Mouse (Mus musculus) forebrain, embryonic 10.5 days (tissue): ENCODE results near the gene Acss3. TPM values are rescaled to one million over a fixed set of nuclear protein-coding genes. Genes with fewer than 3 reads are reported as not detected.

Experiments
- DNase-seq: peaks from one replicate; pipeline ENCODE4 v3.0.0-alpha.2; 2017; ENCODE audit warnings: low spot score; ENCODE audit errors: extremely low spot score
- H3K27ac ChIP-seq: fragments of 300-500 bp; sonication (generic); 2 replicates; pipeline ENCODE4 v1.5.1; 2016; ENCODE audit warnings: mild to moderate bottlenecking
- H3K27me3 ChIP-seq: fragments of 300-500 bp; sonication (generic); 2 replicates; pipeline ENCODE4 v1.6.1; 2016; ENCODE audit warnings: mild to moderate bottlenecking; ENCODE audit not compliant: poor library complexity, severe bottlenecking
- H3K36me3 ChIP-seq: fragments of 300-500 bp; sonication (generic); replicated peaks from 2 replicates; pipeline ENCODE4 v1.6.1; 2016; ENCODE audit warnings: mild to moderate bottlenecking, moderate library complexity
- H3K4me1 ChIP-seq: fragments of 300-500 bp; sonication (generic); 2 replicates; pipeline ENCODE4 v1.6.1; 2016
- H3K4me3 ChIP-seq: fragments of 300-500 bp; sonication (generic); 2 replicates; pipeline ENCODE4 v1.5.1; 2016; ENCODE audit warnings: mild to moderate bottlenecking, moderate library complexity
- H3K9me3 ChIP-seq: fragments of 300-500 bp; sonication (generic); 2 replicates; pipeline ENCODE4 v1.6.1; 2016; ENCODE audit warnings: mild to moderate bottlenecking, moderate library complexity
- WGBS: fragments of 180-500 bp; shearing (Covaris S2); methylation state at CpG from one replicate; pipeline ENCODE4 v1.1.7; 2016; 5-methylcytosine and 5-hydroxymethylcytosine counted together
- polyA plus RNA-seq: library from polyadenylated mRNA; unstranded; fragments of >200 nt; fragmentation: Nextera tagmentation; extraction: Ambion mirVana; gene quantifications from 2 replicates; pipeline ENCODE4 v1.2.1, GENCODE M21; 2016

Acss3 gene
- polyA plus RNA-seq, 1 experiment from 2014 or later: 2.7 TPM

DNA sequence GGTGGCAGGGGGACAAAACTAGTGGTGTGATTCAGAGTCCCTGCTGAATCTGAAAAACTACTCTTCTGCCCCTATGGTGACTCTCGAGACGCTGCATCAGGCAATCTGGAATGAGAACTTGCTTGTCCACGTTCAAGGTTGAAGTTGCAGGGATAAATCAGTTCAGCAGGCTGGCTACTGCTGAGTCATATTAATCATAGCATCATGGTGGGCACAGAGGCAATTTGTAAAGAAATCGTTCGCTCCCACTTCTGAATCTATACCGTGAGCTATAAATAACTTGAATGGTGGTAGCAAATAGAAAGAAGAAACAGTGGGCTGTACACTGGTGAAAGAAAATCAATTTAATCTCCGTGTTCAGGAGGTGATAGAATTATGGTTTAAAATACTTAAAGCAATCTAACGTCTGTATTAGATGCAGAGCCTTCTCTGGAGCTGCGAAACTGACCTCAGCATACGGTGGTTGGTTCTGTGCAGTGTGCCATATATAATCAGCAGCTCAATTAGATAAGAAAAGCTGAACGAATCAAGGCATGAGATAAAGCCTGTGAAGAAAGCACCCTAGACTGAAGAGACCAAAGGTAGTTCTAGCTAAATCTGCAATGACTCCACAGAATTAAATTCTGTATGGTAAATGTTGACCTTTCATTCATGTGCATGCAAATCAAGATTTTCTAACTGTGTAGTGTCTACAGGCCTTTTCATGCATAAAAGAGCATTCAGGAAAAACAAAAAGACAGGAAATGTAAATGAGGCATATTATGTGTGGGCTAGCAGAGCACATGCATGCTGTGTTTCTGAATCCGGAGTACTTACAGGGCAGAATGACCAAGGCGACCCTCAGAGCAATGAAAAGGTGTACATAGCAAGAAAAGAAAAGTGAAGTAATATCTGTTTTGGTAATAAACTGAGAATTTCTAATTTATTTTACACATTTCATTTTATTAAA lies 148.0 kb downstream of the Acss3 start:
- WGBS: 66% methylated on average over 13 of the region's 13 CpGs
- DNase-seq: no peak

DNA sequence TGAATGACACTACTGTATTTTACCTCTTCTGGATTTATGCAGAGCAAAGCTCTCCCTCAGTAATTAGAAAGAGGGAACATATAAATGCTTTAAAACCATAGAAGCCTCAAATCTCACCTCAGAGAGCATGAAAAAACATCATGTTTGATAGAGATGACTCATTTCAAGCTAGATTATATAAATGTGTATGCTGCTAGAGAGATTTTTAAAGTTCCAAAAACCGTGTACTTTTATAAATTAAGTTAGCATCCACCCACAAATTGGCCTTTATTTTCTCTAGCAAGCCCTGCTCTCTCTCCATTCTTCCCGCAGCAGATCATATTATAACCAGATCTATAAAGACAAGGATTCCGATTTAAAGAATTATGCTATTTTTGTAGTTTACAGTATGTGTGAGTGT lies 164.4 kb downstream of the Acss3 start:
- Histone ChIP-seq H3K4me1 (no peaks in the 10 kb centered on the region), H3K9me3 (no peaks in the 10 kb centered on the region), H3K36me3 (no peaks in the 10 kb centered on the region), H3K4me3 (no peak overlapping the region), H3K27me3 (no peaks in the 10 kb centered on the region), H3K27ac (no peak overlapping the region)
- WGBS: 88% methylated on average over 3 of the region's 3 CpGs
- no peak for DNase-seq

More for the DNA sequence above, 148.0 kb downstream of the Acss3 start:
- no peaks in the 10 kb centered on the region for H3K36me3 ChIP-seq
- no peaks in the 10 kb centered on the region for H3K9me3 ChIP-seq
- H3K4me3 ChIP-seq: no peak overlapping the region
- H3K27me3 ChIP-seq: no peaks in the 10 kb centered on the region
- H3K27ac ChIP-seq: no peak overlapping the region
- peaks cover 18% of the 10 kb centered on the region for H3K4me1 ChIP-seq

DNA sequence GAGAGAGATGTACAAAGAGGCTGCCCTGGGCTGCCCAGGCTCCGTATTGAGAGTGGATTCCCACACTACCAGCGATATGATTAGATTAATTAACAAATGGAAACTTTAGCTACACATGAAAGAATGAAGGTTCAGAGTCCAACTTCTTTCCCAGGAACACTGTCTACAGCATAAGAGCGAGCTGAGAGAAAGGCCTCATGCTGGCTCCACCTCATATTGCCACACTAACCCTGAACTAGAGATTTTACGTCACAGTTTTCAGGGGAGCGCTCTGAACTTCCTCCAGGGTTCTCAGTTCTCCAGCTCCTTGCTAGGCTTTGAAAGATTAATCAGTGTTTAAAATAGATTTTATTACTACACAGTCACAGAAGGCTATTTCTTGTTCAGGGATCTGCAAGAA lies 182.1 kb downstream of the Acss3 start:
- H3K36me3 ChIP-seq: no peaks in the 10 kb centered on the region
- no peak for DNase-seq
- H3K4me1 ChIP-seq: no peaks in the 10 kb centered on the region
- no peaks in the 10 kb centered on the region for H3K9me3 ChIP-seq
- H3K4me3 ChIP-seq: no peak overlapping the region
- H3K27me3 ChIP-seq: no peaks in the 10 kb centered on the region
- 83% methylated on average over 5 of the region's 5 CpGs for WGBS
- H3K27ac ChIP-seq: no peak overlapping the region

DNA sequence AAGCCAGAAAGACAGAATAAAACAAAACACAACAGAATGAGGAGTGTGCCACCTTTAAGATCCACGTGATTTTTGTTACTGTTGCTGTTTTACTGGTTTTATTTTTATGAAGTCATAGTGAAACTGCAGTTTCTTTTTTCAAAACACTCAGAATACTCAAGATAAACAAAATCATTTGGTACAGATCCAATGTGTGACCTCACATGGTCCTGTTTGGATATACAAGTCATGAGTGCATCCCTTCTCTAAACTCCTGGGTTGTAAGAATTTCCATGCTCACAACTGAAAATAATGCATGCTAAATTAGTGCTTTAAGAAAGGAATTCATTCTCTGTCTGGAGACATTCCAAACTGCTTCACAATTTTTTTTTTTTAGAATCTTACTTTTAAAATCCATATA lies 184.0 kb downstream of the Acss3 start:
- Histone ChIP-seq H3K4me3 (no peak overlapping the region), H3K36me3 (no peaks in the 10 kb centered on the region), H3K27ac (no peak overlapping the region), H3K27me3 (no peaks in the 10 kb centered on the region), H3K9me3 (no peaks in the 10 kb centered on the region), H3K4me1 (no peaks in the 10 kb centered on the region)
- DNase-seq: no peak
- WGBS: 83% methylated on average over 1 of the region's 1 CpGs

DNA sequence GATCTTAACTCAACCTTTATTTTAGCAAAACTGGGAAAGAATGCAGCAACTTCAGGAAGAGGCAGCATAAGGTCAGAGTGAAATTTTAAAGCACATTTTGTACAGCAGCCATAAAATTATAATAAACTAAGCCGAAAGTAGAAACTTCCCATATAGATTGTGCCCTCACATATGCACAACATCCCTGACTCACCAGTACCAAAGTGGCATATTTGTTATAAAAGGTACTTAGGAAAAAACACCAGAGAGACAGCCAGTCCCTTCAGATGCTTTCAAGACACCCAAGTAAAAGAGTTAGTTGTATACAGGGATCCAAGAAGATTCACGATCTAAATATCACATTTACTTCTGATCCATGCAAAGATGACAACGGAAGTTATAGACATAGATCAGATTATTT lies 184.6 kb downstream of the Acss3 start:
- WGBS: 88% methylated on average over 3 of the region's 3 CpGs
- DNase-seq: no peak
- H3K36me3 ChIP-seq: no peaks in the 10 kb centered on the region
- no peak overlapping the region for H3K27ac ChIP-seq
- no peaks in the 10 kb centered on the region for H3K4me1 ChIP-seq
- H3K4me3 ChIP-seq: no peak overlapping the region
- H3K9me3 ChIP-seq: no peaks in the 10 kb centered on the region
- H3K27me3 ChIP-seq: no peaks in the 10 kb centered on the region

DNA sequence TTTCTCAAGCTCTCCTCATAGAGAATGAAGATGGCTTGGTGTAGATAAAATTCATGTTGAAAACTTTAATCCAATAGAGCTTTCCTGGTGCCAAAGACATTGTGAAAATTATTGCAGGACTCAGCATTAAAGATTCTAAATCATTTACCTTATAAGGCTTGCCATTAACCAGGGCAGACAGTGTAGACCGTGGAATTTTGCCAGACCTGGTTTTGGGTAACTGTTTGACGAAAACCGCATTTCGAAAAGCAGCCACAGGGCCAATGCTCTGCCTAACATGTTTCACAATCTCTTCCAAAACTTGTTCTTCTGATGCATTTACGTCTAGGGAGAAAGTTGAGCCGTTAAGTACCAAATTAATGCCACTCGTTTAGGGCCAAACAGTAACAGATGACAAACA lies 186.5 kb downstream of the Acss3 start:
- Histone ChIP-seq H3K9me3 (no peaks in the 10 kb centered on the region), H3K27me3 (no peaks in the 10 kb centered on the region), H3K36me3 (no peaks in the 10 kb centered on the region), H3K4me3 (no peak overlapping the region), H3K4me1 (no peaks in the 10 kb centered on the region), H3K27ac (no peak overlapping the region)
- no peak for DNase-seq
- WGBS: 91% methylated on average over 7 of the region's 7 CpGs

DNA sequence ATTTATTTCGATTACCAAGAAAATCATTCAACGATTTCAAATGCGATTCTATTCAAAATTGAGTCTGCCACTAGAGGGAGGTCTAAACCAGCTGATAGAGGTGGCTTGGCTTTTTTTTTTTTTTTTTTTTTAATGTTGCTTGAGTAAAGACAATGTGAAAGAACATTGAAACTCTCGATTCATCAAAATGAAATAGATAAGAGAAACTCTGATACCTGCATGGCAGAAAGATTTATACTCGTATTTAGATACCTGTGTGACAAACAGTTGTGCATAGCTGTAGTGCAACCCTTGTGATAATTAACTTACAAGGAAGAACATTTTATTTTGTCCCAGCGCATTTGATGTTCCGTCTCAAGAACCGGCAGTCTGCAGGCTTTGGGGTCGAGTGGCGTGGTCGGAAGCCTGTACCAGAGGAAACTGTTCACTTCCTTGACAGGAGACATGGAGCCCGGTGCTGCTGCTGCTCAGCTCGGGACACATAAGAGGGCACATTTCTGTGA lies 190.8 kb downstream of the Acss3 start:
- peak overlapping the region; percentile 5; the same call in 1 of the 2 replicates for H3K4me3 ChIP-seq
- DNase-seq: no peak

DNA sequence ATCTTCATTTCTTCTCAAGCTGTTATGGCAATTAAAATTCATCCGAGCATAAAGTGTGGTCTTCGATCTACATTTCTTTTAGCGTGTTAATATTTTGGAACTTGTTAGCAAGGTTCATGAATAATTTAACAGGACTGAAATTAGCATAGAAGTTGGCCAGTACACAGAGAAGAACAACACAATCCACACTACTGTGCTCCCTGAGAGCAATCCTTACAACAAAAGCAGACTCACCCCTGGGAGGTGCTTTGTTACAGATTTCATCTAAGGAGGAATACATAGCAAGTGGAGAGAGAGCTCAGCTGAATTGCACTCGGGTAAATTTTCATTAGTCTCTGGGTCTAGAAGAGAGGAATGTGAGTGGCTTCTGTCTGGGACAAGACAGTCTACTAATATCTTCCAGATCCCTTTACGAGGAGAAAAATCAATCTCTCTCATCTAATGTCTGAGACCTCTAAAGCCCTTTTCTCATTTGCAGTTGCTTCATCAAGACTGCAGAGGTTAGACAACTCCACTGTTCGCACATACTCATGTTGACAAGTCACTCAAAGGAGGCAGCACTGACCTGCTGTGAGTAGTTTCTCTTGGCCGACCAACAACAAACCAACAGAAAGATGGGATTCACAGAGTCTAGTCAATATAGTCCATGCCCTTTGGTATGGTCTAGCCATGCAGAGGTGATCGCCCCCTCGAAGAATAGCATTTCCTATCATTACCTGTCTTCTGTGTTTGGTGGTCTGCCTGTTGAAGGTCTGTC lies 194.7 kb downstream of the Acss3 start:
- 72% methylated on average over 9 of the region's 9 CpGs for WGBS
- no peaks in the 10 kb centered on the region for H3K36me3 ChIP-seq
- no peaks in the 10 kb centered on the region for H3K9me3 ChIP-seq
- peaks cover 7% of the 10 kb centered on the region for H3K4me1 ChIP-seq
- no peak for DNase-seq
- H3K27ac ChIP-seq: no peak overlapping the region
- H3K4me3 ChIP-seq: no peak overlapping the region
- H3K27me3 ChIP-seq: no peaks in the 10 kb centered on the region

More for the DNA sequence above, 190.8 kb downstream of the Acss3 start:
- WGBS: 54% methylated on average over 13 of the region's 13 CpGs
- H3K4me1 ChIP-seq: peaks cover 7% of the 10 kb centered on the region
- H3K9me3 ChIP-seq: no peaks in the 10 kb centered on the region
- H3K36me3 ChIP-seq: no peaks in the 10 kb centered on the region
- H3K27me3 ChIP-seq: no peaks in the 10 kb centered on the region
- H3K27ac ChIP-seq: no peak overlapping the region

DNA sequence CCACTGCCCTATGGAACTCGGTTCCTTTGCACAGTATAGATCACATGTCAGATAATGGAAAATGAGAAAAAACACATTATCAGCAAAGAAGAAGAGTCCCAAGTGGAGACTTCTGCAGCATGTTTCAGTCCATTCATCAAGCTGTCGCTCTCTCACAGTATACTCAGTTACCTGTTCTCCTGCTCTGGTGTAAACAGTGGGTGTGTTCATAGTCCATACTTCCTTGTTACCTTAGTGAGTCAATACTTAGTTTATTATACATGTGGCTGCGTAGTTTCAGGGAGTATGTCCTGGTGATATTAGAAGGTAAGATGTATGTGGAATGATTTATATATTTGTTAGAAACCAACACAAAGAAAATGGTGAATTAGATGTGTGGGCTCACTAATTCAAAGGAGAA lies 198.7 kb downstream of the Acss3 start:
- Histone ChIP-seq H3K27ac (no peak overlapping the region), H3K4me3 (no peak overlapping the region)
- 96% methylated on average over 3 of the region's 3 CpGs for WGBS

DNA sequence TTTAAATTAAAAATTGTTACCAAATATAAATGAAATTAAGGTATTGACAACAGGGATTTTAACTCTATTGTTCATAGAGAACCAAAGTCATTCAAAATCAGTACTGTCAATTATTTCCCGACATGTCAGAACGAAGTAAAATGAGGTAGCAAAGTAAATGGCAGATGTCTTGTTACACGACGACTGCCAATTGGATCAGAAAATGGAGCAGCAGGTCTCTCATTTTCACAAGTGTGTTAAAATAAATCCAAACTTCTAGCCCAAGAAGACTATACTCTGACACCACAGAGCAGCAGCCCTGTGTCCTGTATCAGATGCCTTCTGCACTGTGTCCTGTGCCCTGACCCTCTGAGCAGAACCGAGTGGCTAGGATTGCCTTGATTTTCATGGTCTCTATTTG lies 199.1 kb downstream of the Acss3 start:
- 89% methylated on average over 5 of the region's 5 CpGs for WGBS
- H3K4me3 ChIP-seq: no peak overlapping the region
- H3K27ac ChIP-seq: no peak overlapping the region
- H3K36me3 ChIP-seq: no peaks in the 10 kb centered on the region
- H3K9me3 ChIP-seq: no peaks in the 10 kb centered on the region
- H3K4me1 ChIP-seq: peaks cover 7% of the 10 kb centered on the region
- H3K27me3 ChIP-seq: no peaks in the 10 kb centered on the region
- no peak for DNase-seq

More for the DNA sequence above, 198.7 kb downstream of the Acss3 start:
- H3K4me1 ChIP-seq: peaks cover 7% of the 10 kb centered on the region
- no peaks in the 10 kb centered on the region for H3K9me3 ChIP-seq
- H3K36me3 ChIP-seq: no peaks in the 10 kb centered on the region
- DNase-seq: no peak
- no peaks in the 10 kb centered on the region for H3K27me3 ChIP-seq

DNA sequence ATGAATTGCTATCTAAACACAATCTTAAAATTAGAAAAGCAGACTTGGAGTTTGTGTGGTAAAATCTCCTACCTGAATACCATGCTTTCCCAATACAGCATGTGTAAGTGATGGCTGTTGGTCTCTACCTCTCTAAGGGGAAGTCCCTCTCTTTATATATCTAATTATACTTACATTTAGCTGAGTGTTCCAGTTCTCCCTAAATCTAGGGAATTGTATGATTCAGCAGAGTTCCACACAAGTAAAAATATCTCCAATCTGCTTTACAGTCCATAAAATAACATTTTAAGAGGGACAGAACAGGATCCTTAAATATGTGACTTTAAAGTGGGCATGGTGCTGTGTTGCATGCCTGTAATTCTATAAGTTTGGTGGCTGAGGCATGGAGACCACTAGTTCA lies 208.6 kb downstream of the Acss3 start:
- no peak overlapping the region for H3K4me3 ChIP-seq
- no peaks in the 10 kb centered on the region for H3K36me3 ChIP-seq
- H3K9me3 ChIP-seq: peaks cover 2% of the 10 kb centered on the region; the same call in 1 of the 2 replicates
- DNase-seq: no peak
- no peak overlapping the region for H3K27ac ChIP-seq
- no peaks in the 10 kb centered on the region for H3K27me3 ChIP-seq
- peaks cover 5% of the 10 kb centered on the region; the same call in 1 of the 2 replicates for H3K4me1 ChIP-seq

DNA sequence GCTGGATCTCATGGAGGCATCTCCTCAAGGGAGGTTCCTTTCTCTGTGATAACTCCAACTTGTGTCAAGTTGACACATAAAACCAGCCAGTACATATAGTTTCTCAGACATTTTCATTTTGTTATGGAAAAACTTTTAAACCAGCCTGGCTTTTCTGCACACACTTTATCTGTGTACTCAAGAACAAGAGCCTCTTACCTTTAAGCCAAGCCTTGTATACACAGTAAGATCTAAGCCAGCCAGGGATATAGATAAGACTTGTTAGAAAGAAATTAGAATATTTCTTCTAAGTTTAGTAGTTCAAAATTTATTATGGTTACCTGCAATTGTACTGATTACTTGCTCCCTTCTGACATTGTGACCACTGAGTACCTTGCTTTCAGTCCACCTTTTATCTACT lies 209.2 kb downstream of the Acss3 start:
- DNase-seq: no peak
- Histone ChIP-seq H3K27ac (no peak overlapping the region), H3K27me3 (no peaks in the 10 kb centered on the region), H3K9me3 (peaks cover 2% of the 10 kb centered on the region; the same call in 1 of the 2 replicates), H3K36me3 (no peaks in the 10 kb centered on the region), H3K4me3 (no peak overlapping the region), H3K4me1 (peaks cover 5% of the 10 kb centered on the region; the same call in 1 of the 2 replicates)

DNA sequence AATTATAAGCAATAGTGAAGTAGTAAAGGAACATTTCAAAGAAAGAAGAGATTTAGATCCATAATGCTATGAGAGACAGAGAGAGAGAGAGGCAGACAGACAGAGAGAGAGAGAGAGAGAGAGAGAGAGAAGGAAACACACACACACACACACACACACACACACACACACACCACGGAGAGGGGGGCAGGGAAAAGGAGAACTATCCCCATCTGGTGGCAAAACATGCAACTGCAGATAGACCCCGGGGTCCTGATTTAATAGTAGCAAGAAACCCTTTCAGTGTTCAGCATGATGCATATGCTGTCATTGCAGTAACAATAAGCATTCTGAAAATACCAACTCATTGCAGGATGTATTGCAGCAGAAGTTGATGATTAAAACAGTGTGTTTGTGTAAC lies 210.4 kb downstream of the Acss3 start:
- Histone ChIP-seq H3K27me3 (no peaks in the 10 kb centered on the region), H3K4me1 (peaks cover 5% of the 10 kb centered on the region; the same call in 1 of the 2 replicates), H3K4me3 (no peak overlapping the region), H3K27ac (no peak overlapping the region), H3K36me3 (no peaks in the 10 kb centered on the region), H3K9me3 (peaks cover 2% of the 10 kb centered on the region; the same call in 1 of the 2 replicates)
- peak; percentile 35 for DNase-seq
- WGBS: 57% methylated on average over 1 of the region's 2 CpGs
